Mouse (Mus musculus) left cerebral cortex, postnatal 4 days (tissue): Measurements from ENCODE around the gene Cspg5. TPM values are rescaled to one million over a fixed set of nuclear protein-coding genes. Genes with fewer than 3 reads are reported as not detected.

Experiments
- DNase-seq: peaks from one replicate; pipeline ENCODE4 v3.0.0-alpha.2; 2022
- intact Hi-C: fragments of 180-260 bp; cut with DNase I; formaldehyde crosslinking; loops from one replicate; pipeline ENCODE4 v1.15.1; 2025
- total RNA-seq, 2 experiments: library from RNA; stranded (reverse); gene quantifications; 2 replicates each; pipeline ENCODE4 v1.2.3; 2021

The Cspg5 gene
- 100 to 1,000 TPM; 420 to 463 TPM for total RNA-seq

DNA sequence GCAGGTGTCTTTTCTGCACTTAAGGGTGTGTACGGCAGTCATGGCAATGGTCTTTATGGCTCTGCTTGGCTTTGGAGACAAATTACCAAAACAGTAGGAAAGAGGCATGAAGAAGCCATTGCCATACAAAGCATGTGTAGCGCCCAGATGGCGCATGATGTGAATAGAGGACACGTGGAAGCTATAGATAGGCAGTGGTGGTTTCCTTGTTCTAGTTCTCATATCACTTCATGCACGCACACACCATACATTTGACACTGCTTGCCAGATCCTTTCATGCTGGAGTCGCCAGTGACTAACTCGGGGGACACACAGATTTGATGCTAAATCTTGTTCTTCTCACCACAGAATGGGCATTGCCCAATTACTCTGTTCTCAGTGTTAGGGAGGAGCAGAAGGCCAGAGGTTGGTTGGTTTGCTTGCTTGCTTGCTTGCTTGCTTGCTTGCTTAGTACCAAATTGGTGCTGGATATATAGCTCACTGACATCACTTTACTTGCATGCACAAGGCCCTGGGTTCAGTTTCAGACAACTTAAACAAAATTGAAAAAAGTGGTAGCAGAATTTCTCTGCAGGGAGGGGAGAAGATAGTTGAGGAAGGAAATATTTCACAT is at the start of gene Cspg5:
TSS of gene Cspg5 (plus strand) at position 563 of the 613 bp plus-strand sequence.
- intact Hi-C loops: no loop called here
- no peak for DNase-seq

GRCm38 (mm10) chr9:110199870-110200269 is 43.7 kb upstream of the Cspg5 start:
- no peak for DNase-seq
- intact Hi-C loops: no loop called here

DNA sequence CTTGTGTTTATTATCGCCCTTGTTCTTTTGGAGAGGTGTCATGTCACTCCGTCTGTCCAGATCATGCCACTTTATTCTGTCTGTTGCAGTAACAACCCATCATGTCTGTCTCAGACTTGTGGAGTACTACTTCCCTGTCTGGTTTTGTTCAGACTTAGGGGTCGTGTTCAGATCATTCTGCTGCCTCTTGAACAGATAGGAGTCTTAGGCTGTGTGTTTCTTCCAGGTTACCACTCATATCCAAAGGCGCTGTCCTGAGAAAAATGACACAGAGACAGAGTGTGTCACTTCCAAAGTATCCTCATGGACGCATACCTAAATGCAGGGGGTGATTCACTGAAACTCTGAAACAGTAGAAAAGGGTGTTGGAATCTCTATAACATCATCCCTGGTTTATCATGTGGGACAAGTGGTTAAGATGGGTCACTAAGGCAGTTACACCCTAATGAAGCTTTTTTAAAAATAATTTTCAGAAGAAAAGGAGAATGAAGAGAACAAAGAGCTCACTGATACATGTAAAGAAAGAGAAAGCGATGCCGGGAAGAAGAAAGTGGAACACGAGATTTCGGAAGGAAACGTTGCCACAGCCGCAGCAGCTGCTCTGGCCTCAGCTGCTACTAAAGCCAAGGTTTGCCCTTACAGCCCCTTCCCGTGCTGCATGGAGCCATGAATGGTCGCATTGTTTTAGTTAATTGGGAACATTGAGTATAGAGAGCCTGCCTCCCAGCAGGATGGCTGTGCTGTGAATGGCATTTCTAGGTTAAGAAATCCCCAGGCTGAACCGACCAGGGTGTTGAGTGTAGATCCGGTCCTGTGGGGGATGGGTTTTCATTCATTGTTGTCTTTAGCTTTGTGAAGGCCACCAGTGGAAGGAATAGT is 37.8 kb upstream of the Cspg5 start:
- peak; percentile 50 for DNase-seq

GRCm38 (mm10) chr9:110206437-110206836 is 37.1 kb upstream of the Cspg5 start:
- no peak for DNase-seq
- intact Hi-C loops: no loop called here

More for the DNA sequence above, 37.8 kb upstream of the Cspg5 start:
- intact Hi-C loops: no loop called here

GRCm38 (mm10) chr9:110208265-110208664 is 35.3 kb upstream of the Cspg5 start:
- intact Hi-C loops: no loop called here

GRCm38 (mm10) chr9:110208967-110209366 is 34.6 kb upstream of the Cspg5 start:
- no peak for DNase-seq
- intact Hi-C loops: no loop called here

More at GRCm38 (mm10) chr9:110208265-110208664, 35.3 kb upstream of the Cspg5 start:
- no peak for DNase-seq

GRCm38 (mm10) chr9:110224273-110224672 is 19.3 kb upstream of the Cspg5 start:
- DNase-seq: no peak
- intact Hi-C loops: no loop called here

- intact Hi-C loops: no loop called here
- DNase-seq: no peak
Observed at GRCm38 (mm10) chr9:110226191-110226590, 17.4 kb upstream of the Cspg5 start.

GRCm38 (mm10) chr9:110228671-110229070 is 14.9 kb upstream of the Cspg5 start:
- no peak for DNase-seq
- intact Hi-C loops: no loop called here

DNA sequence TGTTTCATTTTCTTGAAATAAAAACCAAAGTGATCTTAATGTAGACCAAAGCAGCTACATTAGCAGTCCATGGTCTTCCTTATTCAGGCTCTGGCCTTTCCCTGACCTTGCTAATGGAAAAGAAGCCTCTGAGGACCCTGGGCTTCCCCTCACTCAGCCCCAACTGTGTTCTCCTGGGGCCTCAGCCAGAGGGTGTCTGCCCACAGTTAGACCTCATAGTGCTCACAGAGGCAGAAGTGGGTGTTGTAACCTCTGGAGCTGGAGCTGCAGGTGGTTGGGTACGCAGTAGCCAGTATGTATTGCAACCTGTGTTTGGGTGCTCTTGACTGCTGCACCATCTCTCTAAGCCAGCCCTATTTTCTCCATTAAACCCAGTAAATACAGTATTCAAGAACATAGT is 14.5 kb upstream of the Cspg5 start:
- intact Hi-C loops: no loop called here
- DNase-seq: no peak

GRCm38 (mm10) chr9:110229566-110230248 is 13.9 kb upstream of the Cspg5 start:
- no peak for DNase-seq
- intact Hi-C loops: no loop called here

GRCm38 (mm10) chr9:110230395-110231071 is 13.1 kb upstream of the Cspg5 start:
- no peak for DNase-seq
- intact Hi-C loops: no loop called here

- intact Hi-C loops: no loop called here
- no peak for DNase-seq
Observed at GRCm38 (mm10) chr9:110234962-110235361, 8.6 kb upstream of the Cspg5 start.

GRCm38 (mm10) chr9:110244567-110244888 is 945 bp downstream of the Cspg5 start:
- intact Hi-C loops: no loop called here

DNA sequence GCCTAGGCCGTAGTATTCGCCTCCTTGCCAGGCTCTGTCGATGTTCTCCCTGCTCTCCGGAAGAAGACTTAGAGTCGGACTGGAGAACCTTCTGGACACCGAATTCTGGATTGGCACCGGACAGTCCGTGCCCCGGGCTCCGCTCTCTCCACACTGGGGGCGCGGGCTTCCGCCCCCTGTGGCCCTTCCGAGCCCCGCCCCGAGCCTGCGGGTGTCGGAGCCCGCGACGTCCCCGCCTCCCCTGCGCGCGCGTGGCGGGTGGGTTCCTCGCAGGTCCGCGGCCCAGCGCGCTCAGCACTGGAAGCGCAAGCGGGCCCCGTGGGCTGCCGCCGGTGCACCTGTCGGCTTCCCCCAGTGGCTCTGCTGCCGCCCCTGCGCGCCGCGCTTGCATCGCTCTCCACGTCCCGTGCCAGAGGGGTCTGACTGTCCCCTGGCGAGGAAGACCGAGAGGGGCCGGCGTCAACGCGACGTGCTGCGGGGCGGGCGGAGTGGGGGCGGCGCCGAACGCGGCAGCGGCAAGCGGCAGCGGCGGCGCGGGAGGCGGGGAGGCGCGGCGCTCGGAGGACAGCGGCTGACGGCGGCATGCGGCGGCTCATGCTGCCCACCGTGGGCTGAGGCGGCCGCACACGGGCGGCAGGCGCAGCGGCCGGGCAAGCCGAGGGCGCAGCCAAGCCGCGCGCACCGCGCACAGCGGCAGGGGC is 1.5 kb downstream of the Cspg5 start:
- intact Hi-C loops: loop anchor here (5.0 kb wide), 1 partner anchor 42 kb away; no protein-coding TSS in a partner anchor
- DNase-seq: peak; percentile 64

More at GRCm38 (mm10) chr9:110244567-110244888, 945 bp downstream of the Cspg5 start:
- DNase-seq: no peak

GRCm38 (mm10) chr9:110245590-110246320 is 2.2 kb downstream of the Cspg5 start:
- DNase-seq: peak; percentile 79
- intact Hi-C loops: loop anchor here (5.0 kb wide), 1 partner anchor 42 kb away; no protein-coding TSS in a partner anchor

- intact Hi-C loops: loop anchor here (5.0 kb wide), 1 partner anchor 41 kb away; no protein-coding TSS in a partner anchor
- DNase-seq: peak; percentile 66
Observed at GRCm38 (mm10) chr9:110246321-110246640, 2.7 kb downstream of the Cspg5 start.

DNA sequence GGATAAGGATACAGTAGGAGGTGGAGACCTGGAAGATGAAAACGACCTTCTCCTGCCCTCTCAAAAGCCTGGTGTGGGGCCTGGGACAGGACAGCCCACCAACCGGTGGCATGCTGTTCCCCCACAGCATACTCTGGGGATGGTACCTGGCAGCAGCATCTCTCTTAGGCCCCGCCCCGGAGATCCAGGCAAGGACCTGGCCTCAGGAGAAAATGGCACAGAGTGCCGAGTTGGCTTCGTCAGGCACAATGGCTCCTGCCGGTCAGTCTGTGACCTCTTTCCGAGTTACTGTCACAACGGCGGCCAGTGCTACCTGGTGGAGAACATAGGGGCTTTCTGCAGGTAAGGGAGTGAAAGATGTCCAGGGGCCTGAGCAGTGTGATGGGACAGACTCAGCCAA is 3.5 kb downstream of the Cspg5 start:
- intact Hi-C loops: loop anchor here (5.0 kb wide), 1 partner anchor 40 kb away; no protein-coding TSS in a partner anchor
- DNase-seq: no peak

DNA sequence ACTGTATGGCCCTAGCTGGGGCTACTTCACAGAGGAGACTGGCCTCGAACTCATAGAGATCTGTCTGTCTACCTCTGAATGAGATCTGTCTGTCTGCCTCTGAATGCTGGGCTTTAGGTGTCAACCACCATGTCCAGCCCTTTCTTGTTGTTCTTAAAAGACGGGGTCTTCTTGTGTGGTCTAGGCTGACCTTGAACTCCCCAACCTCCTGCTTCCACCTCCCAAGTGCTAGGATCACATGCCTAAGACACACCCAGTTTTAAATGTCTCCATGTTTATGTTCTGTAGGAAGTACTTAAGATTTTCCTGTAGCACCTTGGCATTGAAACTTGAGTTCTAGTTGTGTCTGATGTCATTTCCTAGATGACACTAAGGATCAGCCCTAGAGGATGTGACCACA is 5.3 kb downstream of the Cspg5 start:
- intact Hi-C loops: loop anchor here (5.0 kb wide), 1 partner anchor 38 kb away; no protein-coding TSS in a partner anchor

More for the DNA sequence above, 5.3 kb downstream of the Cspg5 start:
- no peak for DNase-seq
